Mouse (Mus musculus): ENCODE measurements at regions not wholly inside any gene's neighbourhood (a gene's known extent, or its start where the extent isn't known, plus 50 kb on each side); places are given as distances from the start of the nearest gene placed in this dataset.

- ATAC-seq (replicated peaks; ENCODE audit: low FRiP score, low read depth) (no peak), DNase-seq (ENCODE audit: low spot score) (peak; percentile 62)
- Histone ChIP-seq H3K27me3 (ENCODE audit: insufficient read depth, low read length) (no peaks in the 10 kb centered on the region), H3K4me3 (replicated peaks; ENCODE audit: low read depth, low read length) (no peak overlapping the region), H3K27ac (no peak overlapping the region), H3K4me1 (replicated peaks; ENCODE audit: insufficient read depth, low read length) (no peaks in the 10 kb centered on the region), H3K9me3 (replicated peaks; ENCODE audit: low read length) (no peaks in the 10 kb centered on the region), H3K4me2 (ENCODE audit: low read length) (no peak overlapping the region), H3K36me3 (ENCODE audit: insufficient read depth, low read length) (no peaks in the 10 kb centered on the region), H3K9ac (ENCODE audit: low read depth, low read length) (no peak overlapping the region)
- TF ChIP-seq CTCF (IDR thresholded peaks at IDR 0.05; ENCODE audit: low read depth) = no peak
- WGBS = 65% methylated on average over 3 of the region's 3 CpGs
Observed at GRCm38 (mm10) chr12:95267187-95267586, 424.8 kb upstream of the Flrt2 start.

GRCm38 (mm10) chr12:95305386-95305785 lies 386.6 kb upstream of the Flrt2 start:
- no peak overlapping the region for H3K27ac ChIP-seq
- H3K4me1 ChIP-seq (replicated peaks; ENCODE audit: insufficient read depth, low read length) = no peaks in the 10 kb centered on the region
- no peaks in the 10 kb centered on the region for H3K27me3 ChIP-seq (ENCODE audit: insufficient read depth, low read length)
- no peaks in the 10 kb centered on the region for H3K36me3 ChIP-seq (ENCODE audit: insufficient read depth, low read length)
- 95% methylated on average over 2 of the region's 2 CpGs for WGBS
- no peak overlapping the region for H3K9ac ChIP-seq (ENCODE audit: low read depth, low read length)
- H3K9me3 ChIP-seq (replicated peaks; ENCODE audit: low read length) = no peaks in the 10 kb centered on the region
- DNase-seq (ENCODE audit: low spot score) = no peak
- ATAC-seq (replicated peaks; ENCODE audit: low FRiP score, low read depth) = no peak
- TF ChIP-seq CTCF (IDR thresholded peaks at IDR 0.05; ENCODE audit: low read depth) = no peak
- no peak overlapping the region for H3K4me3 ChIP-seq (replicated peaks; ENCODE audit: low read depth, low read length)
- H3K4me2 ChIP-seq (ENCODE audit: low read length) = no peak overlapping the region

GRCm38 (mm10) chr12:95315151-95315750 lies 376.8 kb upstream of the Flrt2 start:
- DNase-seq (ENCODE audit: low spot score) = no peak
- Histone ChIP-seq H3K4me1 (replicated peaks; ENCODE audit: insufficient read depth, low read length) (no peaks in the 10 kb centered on the region), H3K4me2 (ENCODE audit: low read length) (no peak overlapping the region), H3K27ac (no peak overlapping the region), H3K9ac (ENCODE audit: low read depth, low read length) (no peak overlapping the region), H3K36me3 (ENCODE audit: insufficient read depth, low read length) (no peaks in the 10 kb centered on the region), H3K4me3 (replicated peaks; ENCODE audit: low read depth, low read length) (no peak overlapping the region), H3K27me3 (ENCODE audit: insufficient read depth, low read length) (no peaks in the 10 kb centered on the region), H3K9me3 (replicated peaks; ENCODE audit: low read length) (no peaks in the 10 kb centered on the region)
- ATAC-seq (replicated peaks; ENCODE audit: low FRiP score, low read depth) = no peak
- WGBS = 91% methylated on average over 2 of the region's 2 CpGs
- TF ChIP-seq CTCF (IDR thresholded peaks at IDR 0.05; ENCODE audit: low read depth) = no peak

GRCm38 (mm10) chr12:95316820-95317219 lies 375.2 kb upstream of the Flrt2 start:
- ATAC-seq (replicated peaks; ENCODE audit: low FRiP score, low read depth) = no peak
- H3K4me1 ChIP-seq (replicated peaks; ENCODE audit: insufficient read depth, low read length) = no peaks in the 10 kb centered on the region
- 70% methylated on average over 1 of the region's 1 CpGs for whole genome bisulfite sequencing
- no peak for TF ChIP-seq CTCF (IDR thresholded peaks at IDR 0.05; ENCODE audit: low read depth)
- H3K9me3 ChIP-seq (replicated peaks; ENCODE audit: low read length) = no peaks in the 10 kb centered on the region
- no peaks in the 10 kb centered on the region for H3K36me3 ChIP-seq (ENCODE audit: insufficient read depth, low read length)
- H3K4me2 ChIP-seq (ENCODE audit: low read length) = no peak overlapping the region
- no peak overlapping the region for H3K4me3 ChIP-seq (replicated peaks; ENCODE audit: low read depth, low read length)
- H3K27me3 ChIP-seq (ENCODE audit: insufficient read depth, low read length) = no peaks in the 10 kb centered on the region
- H3K9ac ChIP-seq (ENCODE audit: low read depth, low read length) = no peak overlapping the region
- DNase-seq (ENCODE audit: low spot score) = no peak
- H3K27ac ChIP-seq = no peak overlapping the region

- Histone ChIP-seq H3K27ac (no peak overlapping the region), H3K9ac (ENCODE audit: low read depth, low read length) (no peak overlapping the region), H3K4me3 (replicated peaks; ENCODE audit: low read depth, low read length) (no peak overlapping the region), H3K9me3 (replicated peaks; ENCODE audit: low read length) (no peaks in the 10 kb centered on the region), H3K27me3 (ENCODE audit: insufficient read depth, low read length) (no peaks in the 10 kb centered on the region), H3K4me1 (replicated peaks; ENCODE audit: insufficient read depth, low read length) (no peaks in the 10 kb centered on the region), H3K36me3 (ENCODE audit: insufficient read depth, low read length) (no peaks in the 10 kb centered on the region), H3K4me2 (ENCODE audit: low read length) (no peak overlapping the region)
- DNase-seq (ENCODE audit: low spot score) (no peak), ATAC-seq (replicated peaks; ENCODE audit: low FRiP score, low read depth) (no peak)
- no peak for TF ChIP-seq CTCF (IDR thresholded peaks at IDR 0.05; ENCODE audit: low read depth)
- WGBS = 67% methylated on average over 3 of the region's 3 CpGs
Observed at GRCm38 (mm10) chr12:95321693-95322092, 370.3 kb upstream of the Flrt2 start.

- DNase-seq (ENCODE audit: low spot score) = no peak
- ATAC-seq (replicated peaks; ENCODE audit: low FRiP score, low read depth) = no peak
- WGBS = 51% methylated on average over 1 of the region's 1 CpGs
Observed at GRCm38 (mm10) chr12:95329666-95330065, 362.4 kb upstream of the Flrt2 start.

GRCm38 (mm10) chr12:95347786-95348185 lies 344.2 kb upstream of the Flrt2 start:
- H3K4me1 ChIP-seq (replicated peaks; ENCODE audit: insufficient read depth, low read length) = no peaks in the 10 kb centered on the region
- H3K9me3 ChIP-seq (replicated peaks; ENCODE audit: low read length) = no peaks in the 10 kb centered on the region
- H3K36me3 ChIP-seq (ENCODE audit: insufficient read depth, low read length) = no peaks in the 10 kb centered on the region
- no peak for DNase-seq (ENCODE audit: low spot score)
- H3K4me3 ChIP-seq (replicated peaks; ENCODE audit: low read depth, low read length) = no peak overlapping the region
- no peak overlapping the region for H3K27ac ChIP-seq
- H3K27me3 ChIP-seq (ENCODE audit: insufficient read depth, low read length) = no peaks in the 10 kb centered on the region
- no peak overlapping the region for H3K9ac ChIP-seq (ENCODE audit: low read depth, low read length)
- no peak for ATAC-seq (replicated peaks; ENCODE audit: low FRiP score, low read depth)
- no peak for TF ChIP-seq CTCF (IDR thresholded peaks at IDR 0.05; ENCODE audit: low read depth)
- 83% methylated on average over 5 of the region's 5 CpGs for WGBS
- no peak overlapping the region for H3K4me2 ChIP-seq (ENCODE audit: low read length)

More at GRCm38 (mm10) chr12:95329666-95330065, 362.4 kb upstream of the Flrt2 start:
- Histone ChIP-seq H3K27me3 (ENCODE audit: insufficient read depth, low read length) (no peaks in the 10 kb centered on the region), H3K9ac (ENCODE audit: low read depth, low read length) (no peak overlapping the region), H3K36me3 (ENCODE audit: insufficient read depth, low read length) (no peaks in the 10 kb centered on the region), H3K9me3 (replicated peaks; ENCODE audit: low read length) (no peaks in the 10 kb centered on the region), H3K4me3 (replicated peaks; ENCODE audit: low read depth, low read length) (no peak overlapping the region), H3K4me2 (ENCODE audit: low read length) (no peak overlapping the region), H3K4me1 (replicated peaks; ENCODE audit: insufficient read depth, low read length) (no peaks in the 10 kb centered on the region), H3K27ac (no peak overlapping the region)
- TF ChIP-seq CTCF (IDR thresholded peaks at IDR 0.05; ENCODE audit: low read depth) = no peak
